Mouse (Mus musculus) neutrophil, adult 5-6 weeks (primary cell): ENCODE measurements around the gene Fkbp10. TPM values are rescaled to one million over a fixed set of nuclear protein-coding genes. Genes with fewer than 3 reads are reported as not detected.

Experiments used
- ATAC-seq: fragments of 151-379, 151-347 bp; 2 replicates; pipeline ENCODE4 v1.8.0; 2017; ENCODE audit warnings: mild to moderate bottlenecking, moderate TSS enrichment; ENCODE audit not compliant: insufficient number of reproducible peaks, poor library complexity, low FRiP score, severe bottlenecking; ENCODE audit errors: extremely low read depth
- total RNA-seq: library from RNA; stranded (forward); fragments of 200-1000 nt; gene quantifications from 2 replicates; pipeline ENCODE4 v1.2.3, GENCODE M21; 2017

Gene Fkbp10
- total RNA-seq, 1 experiment from 2014 or later, result not detected

DNA sequence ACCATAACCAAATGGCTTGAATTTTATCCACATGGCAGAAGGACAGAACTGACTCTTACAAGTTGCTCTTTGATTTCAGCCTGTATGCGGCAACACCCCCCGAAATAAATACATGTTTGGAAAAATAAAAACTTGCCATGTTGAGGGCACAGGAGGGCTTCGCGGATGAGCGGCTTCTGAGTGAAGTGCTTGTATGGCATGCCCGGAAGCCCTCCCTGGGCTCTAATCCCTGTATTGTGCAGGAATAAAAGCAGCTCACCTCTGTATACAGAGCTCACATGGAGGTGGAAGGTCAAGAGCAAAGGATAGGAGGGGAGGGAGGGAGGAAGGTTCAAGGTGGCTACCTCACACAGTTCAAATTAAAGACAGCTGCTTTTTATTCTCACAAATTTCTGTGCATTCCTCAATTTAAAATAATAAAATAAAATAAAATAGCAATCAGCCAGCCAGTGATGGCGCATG is 23.6 kb upstream of the Fkbp10 start:
- no peak for ATAC-seq

DNA sequence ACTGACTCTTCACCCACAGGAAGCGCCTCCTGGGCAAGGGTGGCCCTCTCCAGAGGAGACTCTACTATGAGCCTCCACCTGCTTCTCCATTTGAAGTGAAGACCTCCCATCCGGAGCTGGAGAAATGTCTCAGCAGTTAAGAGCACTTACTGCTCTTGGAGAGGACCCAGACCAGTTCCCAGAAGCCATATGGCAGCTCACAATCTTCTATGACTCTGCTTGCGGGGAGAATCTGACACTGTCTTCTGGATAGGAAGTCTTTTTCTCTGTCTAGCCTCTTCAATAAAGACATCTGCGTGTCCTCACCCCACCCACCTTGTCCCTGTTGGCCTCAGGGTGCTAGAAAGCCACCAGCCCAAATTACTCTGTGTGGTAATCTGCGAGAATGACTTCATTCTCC is 22.5 kb upstream of the Fkbp10 start:
- no peak for ATAC-seq

DNA sequence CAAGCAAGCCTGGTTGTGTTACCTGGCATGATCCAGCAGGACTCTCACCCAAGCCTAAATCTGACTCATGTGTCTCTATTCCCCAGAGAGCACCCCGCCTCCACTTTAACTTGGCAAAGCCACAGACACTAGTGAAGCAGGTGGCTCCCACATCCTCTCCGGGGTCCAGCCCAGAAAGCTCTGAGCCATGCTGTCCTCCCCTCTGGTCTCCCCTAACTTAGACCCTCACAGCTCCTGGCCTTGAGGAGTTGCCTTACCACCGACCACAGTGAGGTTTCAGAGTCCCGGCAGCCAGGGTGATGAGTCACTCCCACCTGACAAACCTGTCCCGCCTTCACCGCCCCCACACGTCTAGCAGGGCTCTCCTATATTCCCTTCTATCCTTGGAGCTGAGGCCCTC is 21.8 kb upstream of the Fkbp10 start:
- no peak for ATAC-seq

DNA sequence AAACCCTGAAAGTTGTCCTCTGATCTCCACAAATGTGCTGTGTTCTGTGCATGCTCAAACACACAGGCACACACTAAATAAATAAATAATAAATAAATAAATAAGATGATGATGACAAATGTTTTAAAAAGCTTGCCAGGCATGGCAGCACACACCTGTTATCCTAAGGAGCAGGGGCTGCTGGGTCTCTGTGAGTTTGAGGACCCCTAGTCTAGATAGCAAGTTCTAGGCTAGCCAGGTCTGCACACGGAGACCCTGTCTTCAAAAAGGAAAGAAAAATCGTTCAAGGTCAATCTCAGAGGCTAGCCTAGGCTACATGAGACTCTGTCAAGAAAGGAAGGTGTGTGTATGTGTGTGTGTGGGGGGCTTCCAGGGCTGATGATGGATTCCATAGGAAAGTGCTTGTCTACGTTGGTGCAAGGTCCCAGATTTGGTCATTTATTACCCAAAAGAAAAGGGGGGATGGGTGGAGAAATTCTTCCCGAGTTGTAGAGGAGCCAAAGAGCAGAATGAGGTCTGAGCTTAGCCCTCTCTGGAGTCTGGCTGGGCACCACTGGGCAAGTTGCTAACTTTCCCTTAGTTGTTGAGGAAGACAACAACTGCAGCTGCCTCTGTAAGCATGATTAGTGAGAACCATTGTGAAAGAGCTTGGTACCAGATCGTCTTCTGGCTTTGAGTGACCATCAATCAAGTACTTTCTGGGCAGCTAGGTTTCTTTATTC is 21.0 kb upstream of the Fkbp10 start:
- ATAC-seq, result no peak

DNA sequence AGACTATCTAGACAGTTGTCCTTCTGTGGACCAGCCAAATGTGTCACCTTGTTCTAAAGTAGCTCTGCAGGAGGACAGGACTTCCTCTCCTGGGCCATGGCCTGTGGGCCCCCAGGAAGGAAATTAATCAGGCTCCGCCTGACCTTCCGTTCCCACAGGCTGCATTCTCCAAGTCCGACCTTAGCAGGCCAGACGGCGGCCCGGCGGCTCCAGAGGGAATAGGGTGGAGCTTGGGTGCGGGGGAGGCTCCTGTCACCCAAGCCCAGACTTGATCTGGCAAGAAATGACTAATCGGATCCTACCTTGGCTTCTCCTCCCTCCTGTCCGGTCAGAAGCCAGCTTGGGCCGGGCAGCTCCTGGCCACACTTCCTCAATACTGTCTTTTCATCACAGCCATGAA is 20.3 kb upstream of the Fkbp10 start:
- no peak for ATAC-seq

DNA sequence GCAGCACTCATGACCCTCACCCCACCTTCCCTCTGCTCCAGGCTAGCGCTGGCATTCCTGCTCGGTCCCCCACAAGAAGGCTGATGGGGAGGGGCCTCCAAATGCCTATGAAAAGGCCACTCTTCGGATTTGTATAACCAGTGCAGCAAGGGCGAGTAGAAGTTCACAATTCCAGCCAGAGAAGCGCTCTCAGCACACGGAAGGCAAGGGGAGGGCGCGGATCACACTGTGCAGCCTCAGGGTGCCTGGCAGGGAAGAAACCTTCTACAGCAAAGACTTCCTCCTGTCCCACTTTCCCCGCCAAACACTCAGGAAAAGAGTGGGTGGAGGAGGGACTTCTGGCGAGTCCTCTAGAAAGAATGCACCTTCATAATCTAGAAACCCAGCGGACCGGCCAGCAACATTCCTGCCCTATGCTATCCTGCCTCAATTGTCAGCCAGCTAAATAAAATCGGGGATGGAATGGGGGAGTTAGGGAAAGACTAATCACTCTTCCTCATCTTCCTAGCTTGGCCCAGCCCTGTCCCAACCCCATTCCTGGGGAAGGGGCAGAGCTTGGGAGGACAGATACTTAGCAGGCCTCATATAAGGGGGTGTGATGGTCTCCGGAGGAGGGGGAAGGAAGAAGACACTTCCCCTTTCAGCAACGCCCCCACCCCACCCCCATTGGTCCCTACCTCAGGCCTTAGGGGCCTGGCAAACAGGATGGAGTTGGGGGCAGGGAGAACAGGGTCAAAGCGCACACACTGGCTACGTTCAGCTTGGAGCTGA is 19.5 kb upstream of the Fkbp10 start:
- no peak for ATAC-seq

DNA sequence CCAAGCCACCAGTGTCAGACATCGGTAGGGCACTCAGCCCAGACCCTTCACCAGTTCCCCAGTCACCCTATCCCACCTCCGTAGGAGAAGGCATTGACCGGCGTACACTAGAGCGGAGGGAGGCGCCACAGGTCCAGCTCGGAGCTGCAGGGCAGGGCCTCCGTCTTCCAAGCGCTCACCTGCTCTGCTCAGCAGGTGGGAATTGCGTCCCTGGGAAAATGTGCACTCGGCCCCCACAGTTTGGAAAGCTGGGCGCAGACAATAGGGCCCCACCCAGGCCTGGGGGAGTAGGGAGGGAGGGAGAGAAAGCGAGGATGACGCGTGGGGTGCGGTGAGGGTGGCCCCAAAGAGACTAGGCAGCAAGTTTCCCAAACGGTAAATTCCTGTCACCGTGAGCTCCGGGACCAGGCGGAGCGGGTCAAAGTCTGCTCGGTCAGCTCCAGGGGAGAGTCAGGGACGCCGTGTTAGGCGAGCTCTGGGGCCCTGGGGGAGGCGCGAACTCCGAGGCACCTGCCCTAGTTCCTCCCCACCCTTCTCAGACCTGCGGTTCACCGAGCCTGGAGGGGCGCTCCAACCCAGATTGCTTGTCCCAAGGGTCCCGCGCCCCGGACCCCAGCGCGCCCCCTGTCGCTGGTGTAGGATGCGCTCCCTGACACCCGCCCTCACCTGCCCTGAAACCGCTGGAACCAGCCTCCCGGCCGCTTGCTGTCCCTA is 18.5 kb upstream of the Fkbp10 start:
- no peak for ATAC-seq

DNA sequence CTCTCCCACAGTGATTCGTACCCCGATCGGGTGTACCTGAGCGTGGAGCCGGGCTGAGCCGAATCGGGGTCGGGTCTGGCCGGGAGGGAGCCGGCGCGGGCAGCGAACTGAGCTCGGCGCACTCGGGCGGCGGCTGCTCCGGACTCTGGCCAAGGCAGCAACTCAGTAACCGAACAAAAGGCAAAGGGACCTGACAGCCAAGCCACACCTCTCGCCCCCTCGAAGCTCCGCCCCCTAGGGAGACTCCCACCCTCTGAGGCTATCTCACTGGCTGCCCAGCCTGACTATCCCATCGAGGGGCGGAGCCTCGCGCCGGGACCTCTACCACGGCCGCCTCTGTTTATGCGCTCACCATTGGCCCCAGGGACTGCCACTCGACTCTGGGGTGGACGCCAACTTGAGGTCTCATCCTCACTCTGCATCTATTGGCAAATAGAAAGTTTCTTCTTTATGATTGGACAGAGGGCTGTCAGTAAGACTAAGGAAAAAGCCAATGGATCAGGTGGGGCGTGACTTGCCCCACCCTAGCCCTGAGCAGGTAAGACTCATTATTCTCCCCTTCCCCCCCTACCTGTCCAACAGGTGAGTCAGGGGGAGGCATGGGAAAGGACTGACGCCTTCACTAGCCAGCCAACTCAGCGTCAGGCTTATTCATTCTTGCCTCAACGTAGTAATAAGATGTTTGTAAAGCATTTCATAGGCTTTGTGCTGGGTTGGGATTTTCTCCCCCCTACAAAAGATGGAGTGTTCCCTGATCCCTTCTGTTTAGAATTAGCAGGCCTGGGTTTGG is 17.7 kb upstream of the Fkbp10 start, which contains the start of gene Jup:
Jup (minus strand) TSS at position 164 of the 790 bp plus-strand sequence.
- ATAC-seq, result peak; percentile 81

DNA sequence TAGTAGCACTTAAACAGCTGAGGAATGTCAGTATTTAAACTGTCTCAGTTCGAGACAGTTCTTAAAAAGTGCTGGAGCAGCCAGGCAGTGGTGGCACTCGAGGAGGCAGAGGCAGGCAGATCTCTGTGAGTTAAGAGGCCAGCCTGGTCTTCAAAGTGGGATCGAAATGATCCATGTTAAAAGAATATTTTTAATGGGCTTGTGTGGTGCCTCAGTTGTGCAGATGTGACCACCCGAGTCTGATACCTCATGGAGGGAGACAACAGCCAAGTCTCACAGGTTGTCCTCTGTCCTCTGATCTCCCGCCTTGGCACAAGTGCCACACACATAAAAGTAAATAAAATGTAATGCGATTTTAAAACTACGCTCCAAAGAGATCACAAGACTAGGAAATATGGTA is 17.0 kb upstream of the Fkbp10 start:
- ATAC-seq, result no peak

DNA sequence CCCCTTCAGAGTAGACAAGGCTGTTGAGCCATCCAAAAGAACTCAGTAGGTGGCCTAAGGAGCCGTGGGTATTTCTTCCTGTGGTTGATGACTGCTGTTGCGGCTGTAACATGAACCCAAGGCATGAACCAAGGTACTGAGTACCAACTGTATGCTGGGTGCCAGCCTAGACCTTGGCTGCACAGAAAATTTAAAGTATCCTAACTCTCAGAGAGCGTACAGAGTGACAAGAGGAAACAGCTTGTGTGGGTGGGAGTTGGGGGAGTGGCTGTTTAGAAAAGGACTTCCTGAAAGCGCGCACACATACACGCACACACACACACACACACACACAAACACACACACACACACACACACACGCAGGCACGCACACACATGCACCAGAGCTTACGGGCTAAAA is 16.2 kb upstream of the Fkbp10 start:
- ATAC-seq, result no peak

DNA sequence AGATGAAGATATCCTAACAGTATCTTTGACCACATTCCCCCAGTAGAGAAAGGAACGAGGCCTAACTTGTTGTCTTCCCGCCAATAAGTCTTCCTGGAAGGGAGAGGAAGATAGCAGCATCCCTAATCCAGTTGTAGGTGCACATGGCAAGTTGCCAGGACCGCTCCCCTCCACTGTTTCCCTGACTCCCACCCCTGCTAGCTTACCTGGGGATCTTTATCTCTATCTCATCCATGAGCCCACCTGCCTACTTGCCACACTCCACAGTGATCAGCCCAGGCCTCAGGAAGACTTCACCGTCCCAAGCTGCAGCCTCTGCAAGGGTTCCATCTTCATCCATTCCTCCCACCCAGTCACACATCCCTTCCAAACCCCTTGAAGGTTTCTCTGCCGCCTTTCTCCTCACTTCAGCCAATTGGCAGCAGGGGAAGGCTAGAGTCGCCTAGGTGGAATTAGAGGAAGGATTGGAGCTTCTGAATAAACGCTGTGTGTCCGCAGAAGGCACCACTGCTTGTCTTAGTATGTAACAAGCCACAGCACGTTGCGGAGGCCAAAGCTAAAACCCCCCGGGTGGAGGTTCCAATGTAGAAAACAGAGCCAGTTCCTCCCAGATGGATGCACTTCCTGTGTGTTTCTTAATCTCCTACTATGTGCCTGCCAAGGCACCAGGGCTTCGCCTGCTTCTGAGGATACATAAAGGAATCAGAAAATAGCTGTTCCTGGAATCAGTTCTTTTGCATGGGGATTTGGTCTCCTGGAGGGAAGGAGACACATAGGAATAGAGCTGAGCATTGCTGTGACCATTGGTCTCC is 15.6 kb upstream of the Fkbp10 start:
- no peak for ATAC-seq

DNA sequence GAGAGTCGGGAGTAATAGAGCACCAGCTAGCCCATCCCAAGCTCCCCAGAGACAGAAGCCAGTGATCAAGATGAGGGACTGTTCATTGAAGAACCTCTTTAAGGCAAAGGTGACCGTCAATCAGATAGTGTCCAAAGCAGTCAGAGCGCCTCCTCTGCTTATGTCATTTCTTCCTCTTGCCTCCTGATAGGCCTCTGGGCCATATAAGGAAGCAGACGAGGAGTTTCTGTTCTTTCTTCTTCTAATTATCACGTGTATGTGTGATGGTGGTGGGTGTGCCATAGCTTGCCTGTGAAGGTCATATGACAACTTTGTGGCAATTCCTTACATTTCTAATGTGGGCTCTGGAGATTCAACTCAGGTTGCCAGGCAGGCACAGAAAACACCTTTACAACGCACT is 14.7 kb upstream of the Fkbp10 start:
- ATAC-seq, result no peak

DNA sequence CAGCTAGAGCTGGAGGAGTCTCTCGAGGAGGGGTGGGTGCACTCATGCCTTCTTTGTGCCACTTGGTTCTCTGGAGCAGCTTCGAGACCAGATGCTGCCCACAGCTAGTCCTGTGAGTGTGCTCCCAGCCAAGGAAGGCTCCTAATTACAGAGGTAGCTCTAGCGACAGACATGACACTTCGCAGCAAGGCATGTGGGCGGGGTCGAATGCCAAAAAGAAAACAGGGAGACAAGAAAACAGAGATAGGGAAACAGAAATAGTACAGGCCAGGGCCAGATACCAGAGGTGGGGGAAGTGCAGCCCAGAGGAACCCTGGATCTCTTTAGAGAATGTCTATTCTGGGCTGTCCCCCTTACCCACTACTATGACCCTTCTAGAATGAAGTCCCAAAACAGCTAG is 13.3 kb upstream of the Fkbp10 start:
- ATAC-seq, result no peak

DNA sequence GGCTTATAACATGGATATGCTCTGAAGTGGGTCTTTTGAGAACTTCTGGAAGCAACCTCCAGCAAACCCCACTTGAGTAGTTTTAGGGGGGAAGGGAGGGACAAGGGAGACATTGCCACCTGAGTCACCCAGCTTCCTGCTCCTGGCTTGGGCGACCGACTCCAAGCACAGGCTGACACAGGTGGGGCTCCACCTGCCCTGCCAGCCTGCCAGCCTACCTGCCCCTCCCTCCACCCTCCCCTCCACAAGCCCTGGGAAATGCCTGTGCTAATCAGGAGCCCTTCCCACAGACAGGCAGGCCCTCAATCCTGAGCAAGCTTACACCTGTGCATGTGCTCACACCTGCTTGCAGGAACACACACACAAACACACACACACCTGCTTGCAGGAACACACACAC is 12.8 kb upstream of the Fkbp10 start:
- no peak for ATAC-seq

DNA sequence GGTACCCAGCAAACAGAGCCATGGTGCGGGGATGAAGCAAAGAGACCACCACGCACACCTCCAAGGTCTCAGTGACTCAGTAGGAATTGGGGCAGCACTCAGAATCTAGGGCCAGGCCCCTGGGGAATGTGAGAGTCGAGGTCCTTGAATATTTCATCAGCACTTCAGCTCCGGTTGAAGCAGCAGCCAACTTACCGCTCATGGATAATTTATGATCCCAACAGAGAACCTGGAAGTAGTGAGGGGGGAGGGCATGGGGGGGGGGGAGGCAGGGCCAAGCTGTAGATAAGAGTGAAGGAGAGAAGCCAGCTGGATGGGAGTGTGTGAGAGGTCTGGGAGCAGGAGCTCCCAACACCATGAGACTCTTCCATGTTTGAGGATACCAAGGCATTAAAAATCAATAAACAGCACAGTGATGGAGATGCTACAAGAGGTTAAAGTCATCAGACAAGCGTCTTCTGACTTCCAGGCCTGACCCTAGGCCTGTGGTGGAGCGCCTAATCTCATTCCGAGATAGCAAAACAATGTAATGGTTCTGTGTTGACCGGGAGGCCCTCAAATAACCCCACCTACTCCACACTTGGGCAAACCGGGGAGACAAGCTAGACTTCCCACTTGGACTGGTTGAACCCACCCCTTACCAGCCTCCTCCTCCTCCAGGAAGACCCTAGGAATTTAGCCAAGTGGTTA is 11.9 kb upstream of the Fkbp10 start:
- no peak for ATAC-seq

DNA sequence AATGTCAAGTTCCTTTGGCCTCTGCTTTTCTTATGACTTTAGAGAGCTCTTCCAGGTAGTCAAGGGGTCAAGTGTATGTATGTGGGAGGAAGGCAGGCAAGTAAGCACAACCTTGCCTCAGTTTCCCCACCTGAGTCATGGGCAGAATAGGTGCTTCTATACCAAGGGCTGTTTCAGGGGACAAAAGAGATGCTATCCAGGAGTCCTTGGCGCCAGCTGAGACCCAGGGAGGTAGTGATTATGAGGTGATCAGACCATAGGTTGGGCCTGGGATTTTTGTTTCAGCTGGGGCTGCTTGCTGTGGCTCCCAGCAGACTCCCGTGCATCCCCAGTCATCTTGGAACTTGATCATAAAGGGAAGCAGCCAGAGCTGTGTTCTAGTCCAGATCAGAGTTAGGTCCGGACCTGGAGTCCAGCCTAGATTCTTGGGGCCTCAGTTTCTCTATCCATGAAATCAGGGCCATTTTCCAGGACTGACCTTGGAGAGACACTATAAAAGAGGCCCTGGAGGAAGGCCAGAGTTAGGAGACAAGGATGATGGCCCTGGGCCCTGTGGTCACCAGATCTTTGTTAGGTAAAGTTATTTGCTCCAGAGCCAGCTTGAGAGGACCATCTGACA is 10.9 kb upstream of the Fkbp10 start:
- ATAC-seq, result no peak

DNA sequence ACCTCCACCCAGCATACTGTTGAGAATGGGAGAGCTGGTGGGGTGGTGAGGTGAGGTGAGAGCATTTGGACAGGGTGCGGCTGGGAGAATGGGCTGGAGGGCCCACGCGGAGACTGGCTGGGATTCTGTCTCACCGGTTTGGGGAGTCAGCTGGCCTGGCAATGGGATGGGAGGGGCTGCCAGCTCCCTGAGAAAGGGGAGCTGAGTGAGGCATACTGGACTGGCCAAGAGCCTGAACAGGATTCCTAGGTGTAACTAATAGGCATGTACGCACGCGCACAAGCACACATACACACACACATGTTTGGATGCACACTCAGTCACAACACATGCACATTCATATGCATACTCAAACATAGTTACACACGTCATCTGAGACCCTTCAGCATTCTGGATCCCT is 9.2 kb upstream of the Fkbp10 start:
- no peak for ATAC-seq
